Mouse (Mus musculus) limb, embryonic 13.5 days (tissue): Measurements from ENCODE around the gene Cmbl. TPM values are rescaled to one million over a fixed set of nuclear protein-coding genes. Genes with fewer than 3 reads are reported as not detected.
A peak's percentile ranks its signal among the peaks of the same experiment; 100 is the strongest.

Source experiments
- ATAC-seq: fragments of 200-750 bp; cut with Nextera tagmentation; 2 replicates; pipeline ENCODE4 v1.8.0; 2017; ENCODE audit warnings: low read depth, moderate number of reproducible peaks, moderate TSS enrichment; ENCODE audit not compliant: low FRiP score
- H3K27ac ChIP-seq: fragments of 300-500 bp; sonication (generic); 2 replicates; pipeline ENCODE4 v1.5.1; 2015; ENCODE audit warnings: inconsistent platforms, mild to moderate bottlenecking, moderate library complexity
- H3K27me3 ChIP-seq: fragments of 300-500 bp; sonication (generic); 2 replicates; pipeline ENCODE4 v1.6.1; 2015; ENCODE audit warnings: mild to moderate bottlenecking, inconsistent platforms
- H3K36me3 ChIP-seq: fragments of 300-500 bp; sonication (generic); 2 replicates; pipeline ENCODE4 v1.6.1; 2015; ENCODE audit warnings: inconsistent platforms, mild to moderate bottlenecking, moderate library complexity
- H3K4me1 ChIP-seq: fragments of 300-500 bp; sonication (generic); 2 replicates; pipeline ENCODE4 v1.6.1; 2015; ENCODE audit warnings: inconsistent platforms
- H3K4me2 ChIP-seq: fragments of 300-500 bp; sonication (generic); replicated peaks from 2 replicates; pipeline ENCODE4 v1.6.1; 2015; ENCODE audit warnings: inconsistent platforms, mild to moderate bottlenecking, moderate library complexity
- H3K4me3 ChIP-seq: fragments of 300-500 bp; sonication (generic); 2 replicates; pipeline ENCODE4 v1.5.1; 2015; ENCODE audit warnings: moderate library complexity, mild to moderate bottlenecking, inconsistent platforms
- H3K9ac ChIP-seq: fragments of 300-500 bp; sonication (generic); 2 replicates; pipeline ENCODE4 v1.6.1; 2015; ENCODE audit warnings: mild to moderate bottlenecking, inconsistent platforms
- H3K9me3 ChIP-seq: fragments of 300-500 bp; sonication (generic); 2 replicates; pipeline ENCODE4 v1.6.1; 2016; ENCODE audit warnings: inconsistent platforms
- WGBS: fragments of 180-500 bp; shearing (Covaris S2); methylation state at CpG from one replicate; pipeline ENCODE4 v1.1.7; 2015; 5-methylcytosine and 5-hydroxymethylcytosine counted together
- polyA plus RNA-seq: library from polyadenylated mRNA; unstranded; fragments of >200 nt; fragmentation: Nextera tagmentation; extraction: Ambion mirVana; gene quantifications from 2 replicates; pipeline ENCODE4 v1.2.1, GENCODE M21; 2015

Gene Cmbl
- polyA plus RNA-seq, 1 experiment from 2014 or later = 1.8 TPM

DNA sequence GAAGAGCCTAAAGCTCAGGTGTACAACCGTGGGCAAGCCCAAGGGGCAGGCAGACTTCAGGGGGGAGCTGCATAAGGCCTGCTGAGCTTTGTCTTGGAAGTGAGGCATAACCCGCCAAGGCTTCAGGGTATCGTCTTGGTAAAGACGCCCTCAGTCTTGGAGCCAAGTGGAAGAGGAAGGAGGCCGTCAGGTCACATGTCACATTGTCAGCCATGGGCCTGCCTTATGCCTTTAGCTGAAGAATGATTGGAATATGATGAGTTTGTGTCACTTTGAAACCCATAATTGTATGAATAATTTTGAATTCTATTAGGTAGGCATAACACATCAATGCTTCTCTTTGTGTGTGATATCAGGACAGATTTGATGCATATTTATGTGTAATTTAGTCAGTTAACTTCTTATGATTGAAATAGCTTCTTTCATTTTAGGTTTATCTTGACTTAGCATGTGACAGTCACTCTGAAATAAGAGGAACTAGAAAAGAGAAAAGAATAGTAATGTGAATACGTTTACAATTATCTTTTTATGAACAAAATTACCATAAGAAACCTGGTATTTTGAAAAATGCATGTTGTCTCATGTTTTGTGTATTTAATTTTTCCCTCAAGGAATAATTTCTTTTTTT, 48.8 kb downstream of the Cmbl start:
- H3K4me3 ChIP-seq = no peak overlapping the region
- H3K27ac ChIP-seq = no peak overlapping the region
- H3K4me1 ChIP-seq = 0 out of 2 replicates have a peak, but pooled peaks cover 6% of the 10 kb centered on the region
- 90% methylated on average over 6 of the region's 6 CpGs for WGBS
- H3K36me3 ChIP-seq = peaks cover 26% of the 10 kb centered on the region
- no peaks in the 10 kb centered on the region for H3K9me3 ChIP-seq
- H3K27me3 ChIP-seq = no peaks in the 10 kb centered on the region
- no peak overlapping the region for H3K9ac ChIP-seq
- H3K4me2 ChIP-seq = no peak overlapping the region
- ATAC-seq = no peak

DNA sequence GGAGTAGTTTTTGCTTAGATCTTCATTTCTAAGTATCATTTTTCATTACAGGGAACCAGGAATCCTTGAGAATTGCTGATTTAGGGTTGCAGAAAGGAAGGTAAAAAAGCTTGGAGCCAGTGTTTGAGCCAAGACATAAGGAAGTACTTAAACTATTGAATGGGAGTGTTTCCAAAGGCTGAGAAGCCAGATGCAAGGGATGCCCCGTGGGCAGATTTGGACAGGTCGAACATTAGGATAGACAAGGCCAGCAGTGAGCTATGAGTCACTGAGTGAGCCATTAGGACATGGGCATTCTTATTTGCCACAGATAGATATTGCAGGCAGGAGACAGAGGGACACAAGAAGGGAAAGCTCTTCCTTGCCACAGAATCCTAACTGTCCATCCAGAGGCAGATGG, 49.5 kb downstream of the Cmbl start:
- no peak overlapping the region for H3K4me2 ChIP-seq
- no peak overlapping the region for H3K27ac ChIP-seq
- no peak overlapping the region for H3K9ac ChIP-seq
- H3K36me3 ChIP-seq = peaks cover 31% of the 10 kb centered on the region
- no peak overlapping the region for H3K4me3 ChIP-seq
- WGBS = 50% methylated on average over 2 of the region's 2 CpGs
- H3K27me3 ChIP-seq = no peaks in the 10 kb centered on the region
- ATAC-seq = no peak
- 0 out of 2 replicates have a peak, but pooled peaks cover 3% of the 10 kb centered on the region for H3K4me1 ChIP-seq
- no peaks in the 10 kb centered on the region for H3K9me3 ChIP-seq

- H3K27me3 ChIP-seq = no peaks in the 10 kb centered on the region
- ATAC-seq = no peak
- no peak overlapping the region for H3K4me3 ChIP-seq
- no peaks in the 10 kb centered on the region for H3K9me3 ChIP-seq
- WGBS = 90% methylated on average over 9 of the region's 9 CpGs
- H3K4me1 ChIP-seq = no peaks in the 10 kb centered on the region
- no peak overlapping the region for H3K27ac ChIP-seq
- H3K9ac ChIP-seq = no peak overlapping the region
- peaks cover 42% of the 10 kb centered on the region for H3K36me3 ChIP-seq
- no peak overlapping the region for H3K4me2 ChIP-seq
These were observed 52.1 kb downstream of the Cmbl start for GRCm38 (mm10) chr15:31617261-31617660.

GRCm38 (mm10) chr15:31619521-31619920, 54.3 kb downstream of the Cmbl start:
- Histone ChIP-seq H3K27ac (no peak overlapping the region), H3K9me3 (no peaks in the 10 kb centered on the region), H3K27me3 (no peaks in the 10 kb centered on the region), H3K4me1 (no peaks in the 10 kb centered on the region), H3K4me2 (no peak overlapping the region), H3K36me3 (peaks cover 43% of the 10 kb centered on the region), H3K9ac (no peak overlapping the region), H3K4me3 (no peak overlapping the region)
- WGBS = 89% methylated on average over 8 of the region's 8 CpGs
- no peak for ATAC-seq

DNA sequence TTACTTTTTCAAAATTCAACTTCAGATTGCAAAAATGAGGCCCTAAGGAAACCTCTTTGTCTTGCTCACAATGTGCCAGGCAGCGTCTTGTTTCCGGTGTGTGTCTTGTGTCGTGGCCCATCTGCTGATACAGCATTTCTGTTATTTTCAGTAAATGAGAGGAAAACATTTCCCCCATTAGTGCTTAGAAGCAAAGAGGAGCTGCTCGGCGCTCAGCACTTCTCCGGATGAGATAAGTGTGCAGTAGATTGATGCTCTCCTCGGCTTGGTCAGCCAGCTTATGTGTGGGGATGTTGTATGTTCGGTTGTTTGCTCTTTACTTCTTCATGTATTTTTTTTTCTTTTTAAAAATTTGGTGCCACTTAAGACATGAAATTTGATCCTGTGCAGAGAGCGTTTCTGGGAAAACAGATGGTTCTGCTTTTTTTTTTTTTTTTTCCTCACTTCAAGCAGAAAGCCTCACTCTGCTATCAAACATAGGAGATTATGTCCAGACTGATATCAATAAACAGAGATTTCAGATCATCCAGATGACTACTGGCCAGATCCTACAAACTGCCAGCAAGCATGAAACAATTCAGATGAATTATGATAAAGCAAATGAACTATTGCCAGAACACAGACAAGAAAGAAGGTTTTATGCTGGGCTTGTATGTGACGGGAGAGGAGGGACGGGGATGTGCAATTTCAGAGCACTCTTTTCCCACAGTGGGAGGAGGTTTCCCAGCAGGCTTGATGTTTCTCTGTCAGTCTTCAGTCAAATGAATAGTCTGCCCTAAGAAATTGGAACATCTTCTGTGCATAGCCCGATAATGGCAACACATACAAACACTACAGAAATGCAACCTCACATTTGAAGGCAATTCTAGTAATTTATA, 62.3 kb downstream of the Cmbl start:
- Histone ChIP-seq H3K4me1 (peaks cover 12% of the 10 kb centered on the region), H3K4me3 (no peak overlapping the region), H3K36me3 (peaks cover 5% of the 10 kb centered on the region), H3K9me3 (no peaks in the 10 kb centered on the region), H3K9ac (no peak overlapping the region), H3K27me3 (no peaks in the 10 kb centered on the region), H3K4me2 (peak overlapping the region; percentile 19; the same call in 1 of the 2 replicates), H3K27ac (peak overlapping the region; percentile 22; the same call in 1 of the 2 replicates)
- WGBS = 36% methylated on average over 12 of the region's 12 CpGs
- ATAC-seq = no peak

GRCm38 (mm10) chr15:31628180-31628579, 63.0 kb downstream of the Cmbl start:
- WGBS = 64% methylated on average over 10 of the region's 10 CpGs
- no peak for ATAC-seq
- Histone ChIP-seq H3K36me3 (no peaks in the 10 kb centered on the region; the same call in 1 of the 2 replicates), H3K9ac (no peak overlapping the region), H3K9me3 (no peaks in the 10 kb centered on the region), H3K4me2 (no peak overlapping the region), H3K27ac (peak overlapping the region; percentile 22; the same call in 1 of the 2 replicates), H3K27me3 (no peaks in the 10 kb centered on the region), H3K4me1 (peaks cover 12% of the 10 kb centered on the region), H3K4me3 (no peak overlapping the region)

- H3K27ac ChIP-seq = no peak overlapping the region
- H3K4me1 ChIP-seq = peaks cover 12% of the 10 kb centered on the region
- H3K36me3 ChIP-seq = no peaks in the 10 kb centered on the region; the same call in 1 of the 2 replicates
- WGBS = 87% methylated on average over 3 of the region's 3 CpGs
- no peak overlapping the region for H3K4me2 ChIP-seq
- no peak overlapping the region for H3K4me3 ChIP-seq
- ATAC-seq = no peak
- H3K27me3 ChIP-seq = no peaks in the 10 kb centered on the region
- no peak overlapping the region for H3K9ac ChIP-seq
- peaks cover 6% of the 10 kb centered on the region; the same call in 1 of the 2 replicates for H3K9me3 ChIP-seq
These were observed 64.4 kb downstream of the Cmbl start for GRCm38 (mm10) chr15:31629556-31629955.

GRCm38 (mm10) chr15:31631396-31631858, 66.2 kb downstream of the Cmbl start:
- H3K4me2 ChIP-seq = no peak overlapping the region
- 42% methylated on average over 12 of the region's 12 CpGs for WGBS
- peaks cover 12% of the 10 kb centered on the region for H3K4me1 ChIP-seq
- H3K27me3 ChIP-seq = no peaks in the 10 kb centered on the region
- peak; percentile 68; the same call in 1 of the 2 replicates for ATAC-seq
- no peak overlapping the region; the same call in 1 of the 2 replicates for H3K27ac ChIP-seq
- H3K4me3 ChIP-seq = no peak overlapping the region
- peaks cover 6% of the 10 kb centered on the region; the same call in 1 of the 2 replicates for H3K9me3 ChIP-seq
- no peak overlapping the region for H3K9ac ChIP-seq
- no peaks in the 10 kb centered on the region for H3K36me3 ChIP-seq

GRCm38 (mm10) chr15:31632478-31632877, 67.3 kb downstream of the Cmbl start:
- H3K27me3 ChIP-seq = no peaks in the 10 kb centered on the region
- H3K36me3 ChIP-seq = no peaks in the 10 kb centered on the region
- peaks cover 6% of the 10 kb centered on the region; the same call in 1 of the 2 replicates for H3K9me3 ChIP-seq
- no peak overlapping the region for H3K27ac ChIP-seq
- WGBS = 79% methylated on average over 4 of the region's 4 CpGs
- no peak for ATAC-seq
- H3K4me3 ChIP-seq = no peak overlapping the region
- H3K4me1 ChIP-seq = peaks cover 5% of the 10 kb centered on the region
- no peak overlapping the region for H3K9ac ChIP-seq
- no peak overlapping the region for H3K4me2 ChIP-seq

GRCm38 (mm10) chr15:31634582-31634981, 69.4 kb downstream of the Cmbl start:
- Histone ChIP-seq H3K4me1 (no peaks in the 10 kb centered on the region), H3K4me2 (no peak overlapping the region), H3K36me3 (no peaks in the 10 kb centered on the region), H3K4me3 (no peak overlapping the region), H3K9me3 (peaks cover 6% of the 10 kb centered on the region; the same call in 1 of the 2 replicates), H3K27ac (no peak overlapping the region), H3K9ac (no peak overlapping the region), H3K27me3 (no peaks in the 10 kb centered on the region)
- ATAC-seq = no peak
- WGBS = 67% methylated on average over 6 of the region's 6 CpGs

DNA sequence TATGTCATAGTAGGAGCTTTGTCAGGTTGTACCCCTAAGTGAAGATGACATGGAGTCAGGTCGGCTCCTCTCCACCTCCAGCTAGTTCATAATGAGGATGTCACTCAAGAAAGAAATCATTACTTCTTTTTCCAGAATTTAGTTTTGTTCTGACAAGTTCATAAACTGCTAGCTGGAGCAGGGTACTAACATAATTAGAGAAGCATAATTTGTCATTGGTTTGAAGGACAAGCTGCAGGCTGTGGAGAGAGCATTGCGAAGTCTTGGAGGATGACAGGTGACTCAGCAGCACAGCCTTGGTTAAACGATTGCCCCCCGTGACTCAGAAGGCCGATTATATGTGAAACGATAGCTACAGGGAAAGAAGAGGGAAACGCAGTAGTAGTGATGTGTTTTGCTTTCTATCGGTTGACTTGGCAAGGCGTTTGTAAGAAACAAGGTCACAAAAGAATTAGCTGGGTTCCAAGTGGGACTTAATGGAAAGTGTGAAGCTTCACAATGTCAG, 71.0 kb downstream of the Cmbl start:
- Histone ChIP-seq H3K4me3 (no peak overlapping the region), H3K36me3 (no peaks in the 10 kb centered on the region), H3K9ac (no peak overlapping the region), H3K4me2 (no peak overlapping the region), H3K27me3 (no peaks in the 10 kb centered on the region), H3K9me3 (peaks cover 6% of the 10 kb centered on the region; the same call in 1 of the 2 replicates), H3K4me1 (no peaks in the 10 kb centered on the region), H3K27ac (no peak overlapping the region)
- ATAC-seq = no peak
- WGBS = 80% methylated on average over 9 of the region's 9 CpGs
